Mouse (Mus musculus) cerebellum, adult 9-11 months (tissue): Measurements from ENCODE around the gene Galnt16.
A peak's percentile ranks its signal among the peaks of the same experiment; 100 is the strongest.

Experiments
- DNase-seq: peaks from one replicate; pipeline ENCODE4 v3.0.0; 2022

Gene Galnt16

DNA sequence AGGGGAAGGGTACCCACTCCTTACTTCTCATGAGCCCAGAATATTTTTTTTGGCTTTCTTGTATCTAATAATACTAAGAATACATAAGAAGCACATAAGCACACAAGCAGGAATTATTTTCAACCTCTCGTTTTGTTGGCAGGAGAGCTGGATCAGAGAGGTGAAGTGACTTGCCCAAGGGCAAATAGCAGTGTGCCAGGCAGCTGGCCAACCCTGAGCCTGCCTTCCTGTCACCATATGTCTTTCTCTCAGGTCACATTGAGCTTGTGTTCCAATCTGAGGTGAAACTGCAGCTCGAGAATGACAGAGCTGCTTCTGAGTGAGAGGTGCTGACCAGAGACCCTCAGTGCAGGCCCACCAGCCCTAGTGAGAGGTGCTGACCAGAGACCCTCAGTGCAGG lies 15.8 kb downstream of the Galnt16 start:
- DNase-seq = peak; percentile 66

DNA sequence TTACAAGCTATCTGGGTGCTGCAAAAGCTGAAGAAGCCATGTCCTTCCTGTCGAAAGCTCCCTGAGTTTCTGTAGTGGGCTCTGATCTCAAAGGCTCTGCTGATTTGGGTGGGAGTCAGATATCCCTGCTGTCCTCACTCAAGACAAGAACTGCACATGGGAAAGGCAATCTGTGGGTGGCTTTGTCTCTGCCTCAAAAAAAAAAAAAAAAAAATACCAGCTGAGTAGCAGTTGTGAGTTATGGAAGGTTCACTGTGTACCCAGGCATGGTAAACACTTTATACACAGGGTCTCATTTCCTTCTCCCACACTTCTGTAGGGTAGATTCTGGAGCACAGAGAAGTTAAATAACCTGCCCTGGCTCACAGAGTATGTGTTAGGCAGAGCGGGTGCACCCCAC lies 19.2 kb downstream of the Galnt16 start:
- no peak for DNase-seq

DNA sequence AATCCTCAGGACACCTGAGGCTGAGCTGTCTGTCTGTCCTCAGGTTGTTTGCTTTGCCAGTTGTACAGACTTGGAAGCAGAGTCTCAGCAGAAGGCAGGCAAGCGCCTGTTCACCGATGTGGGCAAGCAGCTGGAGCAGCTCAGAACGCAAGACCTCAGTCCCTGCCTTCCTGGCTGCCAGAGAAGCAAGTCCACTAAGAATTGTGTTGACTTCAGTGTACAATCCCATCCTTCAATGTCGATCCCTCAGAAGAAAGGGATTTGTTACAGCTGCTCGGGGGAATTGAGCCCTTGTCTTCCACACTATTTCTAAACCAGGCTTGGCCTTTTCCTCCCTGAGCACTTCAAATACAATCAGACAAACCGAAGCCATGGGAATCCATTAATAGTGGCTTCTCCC lies 20.2 kb downstream of the Galnt16 start:
- DNase-seq = no peak

DNA sequence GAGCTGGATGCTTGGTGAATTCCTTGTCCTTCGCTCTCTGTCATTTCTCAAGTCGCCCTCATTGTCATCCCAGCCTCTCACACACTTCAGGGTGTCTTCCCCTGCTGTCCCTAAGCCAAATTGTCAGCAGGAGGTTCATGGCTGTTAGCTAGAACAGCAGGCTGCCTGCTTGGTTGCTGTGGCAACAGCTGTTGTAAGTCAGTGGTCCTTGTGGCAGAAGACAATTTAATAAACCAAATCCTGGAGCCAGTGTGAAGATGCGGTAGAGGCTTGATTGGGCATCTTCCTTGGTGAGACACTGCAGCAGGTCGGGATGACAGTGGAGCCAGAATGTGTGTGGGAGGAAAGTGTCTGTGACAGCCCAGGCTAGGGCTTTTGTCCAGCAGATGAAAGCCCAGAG lies 27.2 kb downstream of the Galnt16 start:
- DNase-seq = peak; percentile 51

DNA sequence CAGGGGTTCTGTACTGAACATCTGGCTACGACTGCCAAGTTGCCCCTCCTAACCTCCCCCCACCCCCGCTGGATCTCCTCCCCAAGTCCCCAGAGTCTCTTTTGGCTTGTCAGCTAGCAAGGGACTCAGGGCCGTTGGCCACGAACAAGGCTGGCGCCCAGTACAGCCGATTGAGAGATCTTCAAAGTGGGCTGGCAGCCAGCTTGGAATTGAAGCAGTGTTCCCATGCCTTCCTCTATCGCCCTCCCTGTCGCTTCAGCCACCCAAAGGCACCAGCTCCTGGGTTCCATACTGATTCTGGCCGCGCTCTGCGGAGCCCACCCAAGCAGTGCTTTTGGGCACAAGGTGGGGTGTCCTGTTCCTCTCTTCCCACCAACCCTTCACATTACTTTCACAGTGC lies 31.6 kb downstream of the Galnt16 start:
- no peak for DNase-seq

DNA sequence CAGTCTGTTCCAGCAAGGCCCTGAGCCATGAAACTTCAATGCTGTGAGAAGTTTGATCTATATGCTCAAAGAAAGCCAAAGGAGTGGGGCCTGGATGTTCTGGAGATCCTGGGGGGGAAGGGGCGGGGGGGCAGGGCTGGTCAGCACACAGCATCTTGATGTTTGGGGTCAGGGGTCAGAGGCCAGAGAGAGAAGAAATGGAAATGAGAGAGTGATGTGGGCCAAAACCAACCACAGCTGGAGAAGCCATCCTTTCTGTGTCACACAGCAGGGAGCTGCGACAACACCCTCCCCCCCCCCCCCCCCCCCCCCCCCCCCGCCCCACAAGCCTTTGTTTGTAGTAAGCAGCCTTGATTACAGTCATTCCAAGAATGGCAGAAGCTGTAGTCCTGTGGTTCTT lies 35.1 kb downstream of the Galnt16 start:
- DNase-seq = no peak

DNA sequence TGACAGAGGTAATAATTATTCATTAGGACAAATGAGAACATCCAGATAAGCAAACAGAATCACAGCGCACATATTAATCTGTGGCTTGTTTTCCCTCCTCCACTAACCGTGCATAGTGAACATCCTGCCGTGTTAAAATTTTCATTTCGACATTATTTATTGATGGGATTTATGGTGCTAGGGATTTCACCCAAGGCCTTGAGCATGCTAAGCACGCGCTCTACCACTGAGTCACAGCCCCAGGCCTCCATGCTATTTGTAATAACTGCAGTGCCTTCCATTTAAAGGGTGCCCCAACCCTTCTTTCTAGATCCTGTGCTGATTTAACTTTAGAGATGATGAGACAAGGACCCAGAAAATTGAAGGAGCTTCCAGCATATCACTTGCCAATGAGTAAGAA lies 36.2 kb downstream of the Galnt16 start:
- no peak for DNase-seq

DNA sequence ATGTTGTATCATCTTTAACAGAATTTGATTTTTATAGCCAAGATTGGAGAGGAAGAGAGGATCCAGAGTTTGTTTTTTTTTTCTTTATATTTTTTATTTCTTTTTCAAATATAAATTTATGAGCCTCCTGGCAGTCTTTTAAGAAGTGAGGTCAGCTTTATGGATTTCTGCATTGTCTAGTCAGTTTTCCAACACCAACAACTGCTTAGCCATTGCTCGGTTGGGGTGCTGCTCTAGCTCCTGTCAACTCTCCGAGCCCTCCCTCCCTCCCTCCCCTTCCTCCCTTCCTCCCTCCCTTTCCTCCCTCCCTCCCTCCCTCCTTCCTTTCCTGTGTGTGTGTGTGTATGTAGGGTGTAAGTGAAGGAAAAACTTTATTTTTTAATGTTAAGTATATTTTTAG lies 43.8 kb downstream of the Galnt16 start:
- no peak for DNase-seq

DNA sequence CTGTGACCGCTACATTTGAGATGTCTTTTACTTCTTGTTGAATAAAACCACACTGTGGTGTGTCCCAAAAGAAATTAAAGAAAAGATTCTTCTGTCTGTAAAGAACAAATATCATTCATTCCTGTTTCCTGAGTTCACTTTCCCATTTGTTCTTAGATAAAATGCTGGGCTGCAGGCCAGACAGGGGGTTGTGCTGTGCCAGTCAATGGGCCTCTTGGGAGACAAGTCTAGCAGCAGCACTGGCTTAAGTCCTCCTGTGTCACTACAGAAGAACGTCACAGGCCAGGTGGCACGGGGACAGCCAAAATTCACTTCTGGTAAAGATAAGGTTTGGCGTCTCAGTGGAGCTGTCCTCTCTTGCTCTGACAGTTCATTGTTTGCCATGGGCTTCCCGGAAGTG lies 44.7 kb downstream of the Galnt16 start:
- DNase-seq = no peak

DNA sequence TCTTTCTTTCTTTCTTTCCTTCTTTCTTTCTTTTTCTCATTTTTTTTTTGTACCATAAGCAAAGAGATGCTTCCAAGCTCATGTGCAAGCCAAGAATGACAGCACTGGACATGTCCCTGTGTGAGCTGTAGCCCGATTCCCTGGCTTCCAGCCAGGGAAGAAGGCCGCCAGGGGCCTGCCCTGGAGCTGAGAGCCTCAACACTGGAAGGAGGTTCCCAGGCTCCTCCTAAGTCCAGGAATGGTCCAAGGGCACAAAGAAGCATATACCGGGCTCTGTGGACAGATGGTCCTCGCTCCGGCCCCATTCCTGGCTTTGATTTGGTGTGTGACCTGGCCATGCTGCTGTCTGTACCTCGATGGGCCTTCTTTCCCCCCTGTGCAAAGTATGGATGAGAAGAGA lies 46.9 kb downstream of the Galnt16 start:
- DNase-seq = peak; percentile 45

DNA sequence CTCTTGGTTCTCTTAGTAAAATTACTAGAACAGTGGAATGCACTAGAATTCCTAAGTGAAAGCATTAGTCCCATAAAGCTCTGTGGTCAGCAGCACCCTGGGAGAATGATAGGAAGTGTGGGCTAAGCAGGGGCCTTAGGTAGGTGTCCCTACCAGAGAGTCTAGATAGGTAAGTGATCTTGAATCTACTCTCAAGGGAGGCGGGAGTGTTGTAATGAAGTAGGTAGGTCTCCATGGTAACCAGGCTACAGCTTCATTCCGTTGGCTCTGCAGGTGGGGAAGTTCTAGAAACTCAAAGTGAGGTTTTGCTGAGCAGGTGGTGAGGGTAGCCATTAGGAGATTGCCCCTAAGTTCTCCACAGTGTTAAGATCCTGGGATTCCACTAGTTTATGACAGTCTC lies 47.7 kb downstream of the Galnt16 start:
- no peak for DNase-seq

DNA sequence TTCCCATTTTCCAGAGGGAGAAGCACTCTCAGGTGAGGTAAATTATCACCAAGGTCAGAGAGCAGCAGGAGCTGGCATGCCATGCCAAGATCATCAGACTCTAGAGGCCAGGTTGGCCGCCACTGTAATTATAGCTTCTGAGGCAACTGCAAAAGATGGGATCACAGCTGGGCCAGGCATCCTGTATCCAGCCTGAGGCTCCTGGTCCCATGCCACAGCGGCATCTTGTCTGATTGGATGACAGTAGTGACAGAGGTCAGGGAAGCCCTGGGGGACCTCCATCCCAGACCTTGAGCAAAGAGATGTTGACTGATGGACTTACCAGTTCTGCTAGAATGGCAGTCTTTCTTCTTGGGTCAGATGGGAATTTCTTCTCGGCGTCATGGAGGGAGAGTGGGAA lies 48.4 kb downstream of the Galnt16 start:
- peak; percentile 27 for DNase-seq

DNA sequence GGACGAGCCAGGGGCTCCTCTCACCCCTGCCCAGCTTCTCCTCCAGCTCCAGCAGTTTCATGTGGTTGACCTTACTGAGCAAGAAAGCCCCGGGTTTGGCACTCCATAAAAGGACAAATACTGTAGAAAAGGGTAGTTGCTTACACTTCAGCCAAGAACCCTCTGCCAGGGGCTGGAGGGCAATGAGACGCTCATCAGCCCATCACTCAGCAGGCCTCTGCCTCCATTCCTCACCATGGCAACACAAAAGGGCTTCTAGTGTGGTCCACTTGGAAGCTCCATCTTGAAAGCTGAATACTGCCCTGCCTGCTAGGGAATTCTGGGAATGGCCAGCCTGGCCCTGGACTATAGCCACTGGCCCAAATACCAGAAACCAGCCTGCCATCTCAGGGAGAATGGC lies 49.3 kb downstream of the Galnt16 start:
- peak; percentile 49 for DNase-seq

DNA sequence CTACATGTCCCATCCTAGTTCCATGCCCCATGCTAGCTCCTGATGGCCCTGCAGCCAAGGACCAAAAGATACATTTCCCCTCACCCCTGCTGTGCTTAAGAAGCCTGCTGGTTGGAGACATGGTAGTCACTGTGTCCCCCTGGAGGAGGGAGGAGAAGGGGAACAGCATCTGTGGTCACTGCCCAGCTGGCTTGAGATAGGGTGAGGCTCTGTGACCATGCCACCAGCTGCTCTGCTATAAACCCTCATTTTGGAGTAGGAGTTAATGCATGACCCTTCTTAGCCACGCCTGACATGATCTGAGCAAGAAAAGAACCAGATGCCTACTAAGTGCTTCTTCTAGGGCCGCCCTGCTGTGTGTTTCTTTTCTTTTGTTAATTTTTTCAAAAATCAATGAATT lies 51.5 kb downstream of the Galnt16 start:
- DNase-seq = no peak

DNA sequence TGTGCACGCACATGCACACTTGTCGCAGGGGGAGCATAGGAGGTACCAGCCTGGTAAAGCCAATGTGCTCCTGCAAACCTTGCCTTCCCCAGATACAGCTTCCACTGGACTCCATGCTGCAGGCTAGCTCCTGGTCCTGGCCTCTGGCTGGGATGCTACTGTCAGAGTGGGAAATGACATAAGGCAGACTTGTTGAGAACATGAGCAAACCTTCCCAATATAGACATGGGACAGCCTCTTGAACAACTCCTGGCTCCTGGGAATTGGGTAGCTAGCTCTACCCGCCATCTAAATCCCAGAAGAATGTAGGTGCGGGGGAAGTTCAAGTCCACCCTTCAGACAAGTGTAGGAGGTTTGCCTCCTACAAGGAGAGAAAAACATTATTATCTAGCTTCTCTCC lies 56.2 kb downstream of the Galnt16 start:
- no peak for DNase-seq

DNA sequence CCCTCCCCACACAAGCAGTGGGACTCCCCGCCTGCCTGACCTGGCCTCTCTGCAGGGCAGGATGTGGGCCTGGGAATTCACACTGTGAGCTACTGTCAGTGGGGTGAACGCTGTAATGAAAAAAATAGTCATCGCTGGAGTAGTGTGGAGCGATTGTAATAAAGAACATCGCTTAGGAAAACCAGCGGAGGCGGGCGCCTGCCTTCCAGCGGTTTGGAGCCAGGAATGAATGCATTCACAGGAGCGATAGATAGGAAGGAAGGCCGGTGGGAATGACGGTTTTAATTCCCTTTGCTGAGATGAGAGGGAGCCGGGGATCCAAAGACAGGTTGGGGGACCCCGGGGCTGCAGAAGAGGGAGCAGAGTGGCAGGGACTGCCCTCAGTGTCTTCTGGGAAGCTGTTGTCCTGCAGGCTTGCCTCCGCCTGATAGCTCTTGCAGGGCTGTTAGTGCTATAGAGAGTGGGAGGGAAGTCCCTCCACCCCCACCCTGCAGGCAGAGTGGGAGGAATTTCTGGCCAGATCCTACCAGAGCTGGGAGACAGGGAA lies 56.8 kb downstream of the Galnt16 start:
- no peak for DNase-seq

DNA sequence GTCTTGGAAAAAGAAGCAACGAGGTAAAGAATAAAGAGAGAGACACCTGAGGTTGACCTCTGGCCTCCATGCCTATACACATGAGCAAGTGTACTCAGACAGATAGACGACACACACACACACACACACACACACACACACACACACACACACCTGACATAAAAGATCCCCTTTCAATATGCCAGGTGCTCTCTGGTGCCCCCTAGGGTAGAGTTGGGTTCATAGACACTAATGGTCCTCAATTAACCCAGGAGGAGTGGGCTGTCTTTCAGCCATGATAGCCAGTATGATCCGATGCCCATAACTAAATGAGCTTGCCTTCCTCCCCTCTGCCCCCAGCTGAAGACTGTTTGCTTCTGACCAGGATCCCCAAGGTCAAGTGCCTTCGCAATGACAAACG lies 59.0 kb downstream of the Galnt16 start:
- DNase-seq = peak; percentile 29

DNA sequence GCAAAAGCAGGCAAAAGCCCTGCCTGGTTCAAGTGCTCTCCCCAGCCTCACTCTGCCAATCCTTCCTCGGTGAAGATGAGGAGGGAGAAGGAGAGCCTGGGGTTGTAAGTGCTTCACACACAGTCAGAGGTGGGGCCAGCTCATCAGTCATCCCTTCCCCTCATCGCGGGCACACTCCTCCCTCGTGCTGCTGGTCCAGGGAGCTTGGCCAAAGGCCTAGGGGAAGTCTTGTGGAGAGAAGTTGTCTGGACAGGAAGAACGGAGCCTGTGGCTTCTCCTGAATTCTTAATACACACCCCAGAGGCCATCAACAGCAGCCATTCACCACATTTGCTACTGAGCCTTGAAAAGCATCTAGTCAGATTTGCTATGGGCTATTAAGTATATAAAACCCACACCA lies 63.3 kb downstream of the Galnt16 start:
- DNase-seq = no peak

DNA sequence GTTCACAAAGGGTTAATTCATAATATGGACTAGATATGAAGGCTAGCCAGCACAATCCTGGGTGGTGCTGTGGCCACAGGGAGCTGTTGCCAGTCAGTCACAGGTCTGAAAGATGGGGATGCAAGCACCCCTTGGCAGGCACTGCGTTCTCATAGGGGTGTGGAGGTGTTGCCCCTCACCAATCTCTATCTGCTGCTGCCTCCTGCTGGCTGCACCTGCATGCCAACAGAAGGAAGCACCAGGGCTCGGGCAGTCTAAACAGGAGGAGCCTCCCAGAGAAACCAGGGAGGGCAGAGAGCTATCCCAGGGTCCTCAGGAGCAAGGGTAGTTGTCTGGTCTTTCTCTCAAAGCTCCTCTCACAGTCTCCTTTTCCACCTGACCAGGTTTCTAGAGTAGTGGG lies 66.9 kb downstream of the Galnt16 start:
- no peak for DNase-seq

DNA sequence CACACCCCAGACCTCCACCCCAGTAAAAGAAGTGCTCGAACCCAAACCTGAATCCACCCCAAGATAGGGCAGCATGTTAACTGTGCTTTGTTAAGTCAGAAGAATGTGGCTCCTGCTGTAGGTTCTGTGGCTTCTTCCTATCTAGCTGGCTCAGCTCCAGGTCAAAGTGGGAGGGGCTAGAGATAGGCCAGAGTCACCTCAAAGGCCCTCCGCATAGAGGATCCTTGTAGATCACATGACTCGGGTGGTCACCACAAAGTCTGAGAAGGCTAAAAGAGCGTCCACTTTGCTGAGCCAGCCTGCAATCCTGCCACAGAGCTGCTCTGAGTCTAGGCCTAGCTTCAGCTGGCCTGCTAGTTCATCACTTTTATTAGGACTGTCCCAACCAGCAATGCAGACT lies 76.1 kb downstream of the Galnt16 start:
- no peak for DNase-seq

DNA sequence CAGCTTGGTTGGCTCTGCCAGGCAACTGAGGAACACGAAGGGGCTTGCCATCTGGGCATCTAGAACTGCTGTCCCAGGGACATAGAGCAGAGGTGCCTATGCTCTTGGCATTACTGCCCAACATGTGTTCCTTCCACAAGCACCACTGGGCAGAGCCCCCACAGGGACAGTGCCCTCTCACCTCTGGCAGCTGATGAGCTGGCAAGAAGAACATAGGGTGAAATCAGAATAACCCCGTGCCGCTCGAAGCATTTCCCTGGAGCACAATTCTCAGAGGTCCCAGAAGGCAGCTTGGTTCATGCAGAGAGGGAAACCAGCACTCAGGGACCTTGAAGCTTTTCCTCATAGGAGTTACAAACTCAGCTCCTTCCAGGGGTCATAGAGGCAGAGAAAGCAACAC lies 76.7 kb downstream of the Galnt16 start:
- DNase-seq = no peak

DNA sequence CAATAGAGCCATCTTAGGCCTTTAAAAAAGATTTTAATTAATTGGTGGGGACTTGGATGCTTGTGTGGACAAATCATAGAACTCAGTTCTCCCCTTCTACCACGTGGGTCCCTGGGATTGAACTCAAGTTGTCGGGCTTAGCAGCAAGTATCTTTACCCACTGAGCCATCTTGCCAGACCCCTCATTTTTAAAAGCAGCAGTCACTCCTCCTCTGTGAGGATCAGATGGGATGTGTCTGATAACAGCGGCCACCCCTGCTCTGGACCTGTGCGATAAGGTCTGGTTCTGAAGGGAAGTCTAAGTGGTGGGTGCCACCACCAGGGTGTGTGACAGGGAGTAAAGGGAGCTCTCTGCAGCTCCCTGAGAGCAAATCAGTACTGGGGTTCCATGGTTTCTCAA lies 77.5 kb downstream of the Galnt16 start:
- DNase-seq = no peak

DNA sequence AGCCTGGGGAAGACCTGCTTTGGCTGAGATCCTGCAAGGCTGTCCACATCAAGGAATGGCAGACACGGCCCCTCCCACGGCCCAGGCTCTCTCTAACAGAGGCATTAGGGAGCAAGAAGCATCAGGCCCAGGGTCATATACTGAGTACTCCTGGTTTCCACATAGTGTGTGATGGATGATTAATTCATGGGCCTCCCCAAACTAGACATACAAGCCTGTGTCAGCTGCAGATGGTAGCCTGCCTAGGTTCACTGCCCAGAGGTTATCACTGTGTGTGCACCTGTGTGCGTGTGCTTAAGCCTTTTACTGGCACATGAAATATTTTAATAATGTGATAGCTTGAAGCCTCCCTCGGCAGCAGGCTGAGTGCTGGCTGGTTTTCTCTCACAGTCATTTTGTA lies 77.9 kb downstream of the Galnt16 start:
- DNase-seq = no peak

DNA sequence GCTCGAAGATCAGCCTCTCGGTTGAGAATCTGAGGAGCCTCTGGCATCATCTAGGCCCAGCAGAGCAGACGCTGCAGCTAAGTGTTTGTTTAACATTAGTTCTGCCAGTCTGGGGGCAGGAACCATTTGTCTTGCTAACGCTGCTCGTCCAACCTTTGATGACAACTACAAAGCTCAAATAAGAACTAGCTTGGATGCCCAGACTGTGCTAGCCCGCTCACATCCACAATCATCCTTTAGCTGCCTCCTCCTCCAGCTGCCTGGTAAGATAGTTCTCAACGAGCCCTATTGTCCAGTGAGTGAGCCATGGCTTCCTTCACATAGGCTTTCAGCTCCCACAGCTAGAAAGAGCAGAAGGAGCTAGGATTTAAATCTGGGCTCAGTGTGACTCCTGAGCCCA lies 80.2 kb downstream of the Galnt16 start:
- no peak for DNase-seq

DNA sequence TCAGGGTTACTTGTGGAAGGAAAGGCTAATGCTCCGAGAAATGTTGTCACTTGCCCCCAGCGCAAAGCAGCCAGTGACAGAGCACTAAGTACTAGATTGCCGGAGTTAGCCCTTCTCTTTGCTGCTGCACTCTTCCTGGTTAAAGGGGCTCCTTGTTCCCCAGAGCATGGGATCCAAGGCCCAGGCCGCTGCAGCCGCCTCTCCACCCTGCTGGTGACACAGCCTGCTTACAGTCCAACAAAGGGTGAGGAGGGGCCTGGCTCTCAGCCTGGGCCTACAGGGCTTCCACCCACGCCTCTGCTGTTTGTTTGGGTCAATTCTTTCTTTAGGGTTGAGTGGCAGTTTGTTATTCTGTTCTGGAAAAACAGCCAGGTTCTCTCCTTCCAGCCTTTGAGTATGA lies 80.7 kb downstream of the Galnt16 start:
- DNase-seq = peak; percentile 43
